Mouse (Mus musculus) heart, embryonic 11.5 days (tissue): ENCODE data around the gene Cpn1. TPM values are rescaled to one million over a fixed set of nuclear protein-coding genes. Genes with fewer than 3 reads are reported as not detected.

Experiments used
- ATAC-seq: fragments of 200-750 bp; cut with Nextera tagmentation; replicated peaks from 2 replicates; pipeline ENCODE4 v1.8.0; 2017; ENCODE audit warnings: moderate library complexity; ENCODE audit not compliant: insufficient number of reproducible peaks, low FRiP score, low TSS enrichment
- H3K27ac ChIP-seq: fragments of 300-500 bp; sonication (generic); 2 replicates; pipeline ENCODE4 v1.5.1; 2014; ENCODE audit warnings: mild to moderate bottlenecking, low read depth, low read length
- H3K27me3 ChIP-seq: fragments of 300-500 bp; sonication (generic); 2 replicates; pipeline ENCODE4 v1.6.1; 2014; ENCODE audit warnings: mild to moderate bottlenecking, low read length, mixed read lengths; ENCODE audit not compliant: control insufficient read depth, insufficient read depth
- H3K36me3 ChIP-seq: fragments of 300-500 bp; sonication (generic); 2 replicates; pipeline ENCODE4 v1.6.1; 2014; ENCODE audit warnings: mild to moderate bottlenecking, low read length, moderate library complexity, mixed read lengths; ENCODE audit not compliant: control insufficient read depth, insufficient read depth
- H3K4me1 ChIP-seq: fragments of 300-500 bp; sonication (generic); 2 replicates; pipeline ENCODE4 v1.6.1; 2014; ENCODE audit warnings: low read length; ENCODE audit not compliant: control insufficient read depth, insufficient read depth
- H3K4me2 ChIP-seq: fragments of 300-500 bp; sonication (generic); 2 replicates; pipeline ENCODE4 v1.6.1; 2014; ENCODE audit warnings: mild to moderate bottlenecking, moderate library complexity
- H3K4me3 ChIP-seq: fragments of 300-500 bp; sonication (generic); 2 replicates; pipeline ENCODE4 v1.5.1; 2014; ENCODE audit warnings: low read depth, low read length
- H3K9ac ChIP-seq: fragments of 300-500 bp; sonication (generic); 2 replicates; pipeline ENCODE4 v1.6.1; 2014; ENCODE audit warnings: mild to moderate bottlenecking, low read depth, low read length, moderate library complexity
- H3K9me3 ChIP-seq: fragments of 300-500 bp; sonication (generic); replicated peaks from 2 replicates; pipeline ENCODE4 v1.6.1; 2016; ENCODE audit warnings: low read length; ENCODE audit not compliant: control insufficient read depth
- WGBS: fragments of 180-500 bp; shearing (Covaris S2); extraction: QIAGEN DNeasy Blood & Tissue Kit; methylation state at CpG from one replicate; pipeline ENCODE4 v1.1.7; 2014; ENCODE audit not compliant: insufficient replicate concordance; 5-methylcytosine and 5-hydroxymethylcytosine counted together
- polyA plus RNA-seq: library from polyadenylated mRNA; unstranded; fragments of >200 nt; fragmentation: Nextera tagmentation; extraction: Ambion mirVana; gene quantifications from 2 replicates; pipeline ENCODE4 v1.2.1, GENCODE M21; 2014

Gene Cpn1
- polyA plus RNA-seq, 1 experiment from 2014 or later = 2.0 TPM

- Histone ChIP-seq H3K27ac (no peak overlapping the region), H3K9ac (no peak overlapping the region), H3K4me1 (peaks cover 23% of the 10 kb centered on the region), H3K9me3 (0 out of 2 replicates have a peak, but pooled peaks cover 3% of the 10 kb centered on the region), H3K4me2 (no peak overlapping the region), H3K4me3 (no peak overlapping the region), H3K36me3 (0 out of 2 replicates have a peak, but pooled peaks cover 2% of the 10 kb centered on the region), H3K27me3 (no peaks in the 10 kb centered on the region)
- WGBS = 74% methylated on average over 10 of the region's 10 CpGs
- ATAC-seq = no peak
Measured at GRCm38 (mm10) chr19:43926141-43926987, 60.0 kb downstream of the Cpn1 start.

GRCm38 (mm10) chr19:43924361-43924760 lies 62.0 kb downstream of the Cpn1 start:
- no peak for ATAC-seq
- WGBS = 72% methylated on average over 8 of the region's 8 CpGs
- Histone ChIP-seq H3K9ac (no peak overlapping the region), H3K4me3 (no peak overlapping the region), H3K27ac (no peak overlapping the region), H3K4me2 (no peak overlapping the region), H3K36me3 (0 out of 2 replicates have a peak, but pooled peaks cover 2% of the 10 kb centered on the region), H3K27me3 (no peaks in the 10 kb centered on the region), H3K9me3 (0 out of 2 replicates have a peak, but pooled peaks cover 3% of the 10 kb centered on the region), H3K4me1 (peaks cover 30% of the 10 kb centered on the region)

- no peaks in the 10 kb centered on the region for H3K27me3 ChIP-seq
- ATAC-seq = no peak
- no peak overlapping the region for H3K4me3 ChIP-seq
- H3K9ac ChIP-seq = no peak overlapping the region
- H3K4me1 ChIP-seq = peaks cover 25% of the 10 kb centered on the region
- 0 out of 2 replicates have a peak, but pooled peaks cover 2% of the 10 kb centered on the region for H3K36me3 ChIP-seq
- H3K4me2 ChIP-seq = no peak overlapping the region
- H3K9me3 ChIP-seq = 0 out of 2 replicates have a peak, but pooled peaks cover 3% of the 10 kb centered on the region
- 90% methylated on average over 7 of the region's 7 CpGs for WGBS
- no peak overlapping the region for H3K27ac ChIP-seq
Measured at GRCm38 (mm10) chr19:43922963-43923362, 63.4 kb downstream of the Cpn1 start.

- H3K27ac ChIP-seq = no peak overlapping the region
- 0 out of 2 replicates have a peak, but pooled peaks cover 3% of the 10 kb centered on the region for H3K9me3 ChIP-seq
- H3K36me3 ChIP-seq = 0 out of 2 replicates have a peak, but pooled peaks cover 2% of the 10 kb centered on the region
- no peak for ATAC-seq
- H3K4me3 ChIP-seq = no peak overlapping the region
- WGBS = 47% methylated on average over 13 of the region's 13 CpGs
- H3K9ac ChIP-seq = no peak overlapping the region
- no peaks in the 10 kb centered on the region for H3K27me3 ChIP-seq
- H3K4me1 ChIP-seq = peaks cover 37% of the 10 kb centered on the region
- peak overlapping the region; percentile 45 for H3K4me2 ChIP-seq
Measured at GRCm38 (mm10) chr19:43921410-43921809, 64.9 kb downstream of the Cpn1 start.

- H3K27ac ChIP-seq = 0 out of 2 replicates have a peak overlapping the region, but pooled peaks have one; percentile 29
Measured at GRCm38 (mm10) chr19:43920453-43921300, 65.7 kb downstream of the Cpn1 start.

GRCm38 (mm10) chr19:43919841-43920240 lies 66.5 kb downstream of the Cpn1 start:
- H3K9me3 ChIP-seq = 0 out of 2 replicates have a peak, but pooled peaks cover 3% of the 10 kb centered on the region
- no peak overlapping the region for H3K27ac ChIP-seq
- no peaks in the 10 kb centered on the region for H3K27me3 ChIP-seq
- ATAC-seq = no peak
- peaks cover 40% of the 10 kb centered on the region for H3K4me1 ChIP-seq
- WGBS = 82% methylated on average over 4 of the region's 4 CpGs
- H3K36me3 ChIP-seq = 0 out of 2 replicates have a peak, but pooled peaks cover 2% of the 10 kb centered on the region
- no peak overlapping the region for H3K9ac ChIP-seq
- no peak overlapping the region for H3K4me3 ChIP-seq
- H3K4me2 ChIP-seq = no peak overlapping the region

More at GRCm38 (mm10) chr19:43920453-43921300, 65.7 kb downstream of the Cpn1 start:
- peak overlapping the region; percentile 27 for H3K4me3 ChIP-seq
- H3K9ac ChIP-seq = 0 out of 2 replicates have a peak overlapping the region, but pooled peaks have one; percentile 22
- H3K27me3 ChIP-seq = no peaks in the 10 kb centered on the region
- H3K4me1 ChIP-seq = peaks cover 40% of the 10 kb centered on the region
- 0 out of 2 replicates have a peak, but pooled peaks cover 2% of the 10 kb centered on the region for H3K36me3 ChIP-seq
- 11% methylated on average over 32 of the region's 32 CpGs for WGBS
- peak overlapping the region; percentile 70 for H3K4me2 ChIP-seq
- 0 out of 2 replicates have a peak, but pooled peaks cover 3% of the 10 kb centered on the region for H3K9me3 ChIP-seq
- ATAC-seq = no peak

GRCm38 (mm10) chr19:43918834-43919233 lies 67.5 kb downstream of the Cpn1 start:
- Histone ChIP-seq H3K9me3 (0 out of 2 replicates have a peak, but pooled peaks cover 3% of the 10 kb centered on the region), H3K36me3 (0 out of 2 replicates have a peak, but pooled peaks cover 2% of the 10 kb centered on the region), H3K9ac (no peak overlapping the region), H3K27ac (no peak overlapping the region), H3K4me2 (no peak overlapping the region), H3K4me3 (no peak overlapping the region), H3K27me3 (no peaks in the 10 kb centered on the region), H3K4me1 (peaks cover 40% of the 10 kb centered on the region)
- WGBS = 70% methylated on average over 3 of the region's 3 CpGs
- no peak for ATAC-seq

GRCm38 (mm10) chr19:43917763-43918162 lies 68.6 kb downstream of the Cpn1 start:
- Histone ChIP-seq H3K4me3 (no peak overlapping the region), H3K36me3 (no peaks in the 10 kb centered on the region), H3K9ac (no peak overlapping the region), H3K4me2 (peak overlapping the region; percentile 56; the same call in 1 of the 2 replicates), H3K4me1 (peaks cover 40% of the 10 kb centered on the region), H3K9me3 (no peaks in the 10 kb centered on the region), H3K27ac (no peak overlapping the region), H3K27me3 (no peaks in the 10 kb centered on the region)
- 81% methylated on average over 6 of the region's 6 CpGs for WGBS
- ATAC-seq = no peak
